Mouse (Mus musculus) gastrocnemius, adult 2 months (tissue): Measurements from ENCODE around the gene Gm17018. TPM values are rescaled to one million over a fixed set of nuclear protein-coding genes. Genes with fewer than 3 reads are reported as not detected.

Experiments used
- DNase-seq: peaks from one replicate; pipeline ENCODE4 v3.0.0; 2022
- H3K27ac ChIP-seq: fragments of 200-600 bp; 2 replicates; pipeline ENCODE4 v1.8.1; 2022; ENCODE audit warnings: mild to moderate bottlenecking
- H3K4me3 ChIP-seq: fragments of 200-600 bp; 2 replicates; pipeline ENCODE4 v1.8.1; 2022; ENCODE audit warnings: mild to moderate bottlenecking, moderate library complexity
- CTCF ChIP-seq: fragments of 200-600 bp; IDR thresholded peaks from 2 replicates; pipeline ENCODE4 v1.8.1; 2022; ENCODE audit warnings: antibody characterized with exemption, mild to moderate bottlenecking, moderate library complexity
- intact Hi-C: fragments of 180-260 bp; cut with DNase I; formaldehyde crosslinking; loops from one replicate; pipeline ENCODE4 v1.15.1; 2025
- total RNA-seq, 2 experiments: library from RNA; stranded (reverse); gene quantifications; 2 replicates each; pipeline ENCODE4 v1.2.3; 2021

Gene Gm17018
- total RNA-seq, 2 experiments from 2014 or later, result 19.5 to 19.6 TPM

DNA sequence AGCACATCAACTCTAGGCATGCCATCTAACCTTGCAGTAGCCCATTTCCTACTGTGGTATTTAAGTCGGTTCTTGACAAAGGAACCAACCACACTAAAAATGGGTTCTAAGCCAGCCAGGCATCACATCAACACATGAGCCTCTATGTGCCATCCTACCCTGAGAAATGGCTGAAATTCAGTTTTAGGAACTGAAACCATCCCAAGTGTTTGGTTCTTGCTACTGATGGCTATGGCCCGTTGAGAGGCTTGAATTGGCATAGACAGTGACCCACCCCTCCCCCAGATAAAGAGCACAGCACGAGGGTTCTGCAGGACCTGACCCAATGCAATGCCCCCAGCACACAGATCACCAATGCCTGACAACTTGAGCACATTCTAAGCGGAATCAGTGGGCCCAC is 63.3 kb downstream of the Gm17018 start:
- no peak overlapping the region for H3K4me3 ChIP-seq
- no peak for DNase-seq
- intact Hi-C loops, result no loop called here
- TF ChIP-seq CTCF, result no peak
- no peak overlapping the region for H3K27ac ChIP-seq

DNA sequence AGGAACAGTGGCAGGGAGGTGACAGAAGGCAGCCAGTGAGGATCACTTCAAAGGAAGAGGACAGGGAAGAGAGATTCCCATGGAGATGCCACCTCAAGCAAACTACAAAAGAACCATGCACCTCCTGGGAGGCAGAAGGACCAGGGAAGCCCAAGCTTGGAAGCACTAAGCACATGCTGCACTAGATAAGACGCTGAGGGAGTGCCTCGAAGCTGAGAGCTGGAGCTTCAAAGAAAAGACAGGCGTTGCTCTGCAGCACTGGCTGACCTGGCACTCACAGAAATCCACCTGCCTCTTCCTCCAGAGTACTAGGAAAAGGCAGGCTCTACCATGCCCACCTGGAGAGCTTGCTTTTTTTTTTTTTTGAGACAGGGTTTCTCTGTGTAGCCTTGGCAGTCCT is 66.6 kb downstream of the Gm17018 start:
- no peak for DNase-seq
- no peak overlapping the region for H3K4me3 ChIP-seq
- TF ChIP-seq CTCF, result no peak
- H3K27ac ChIP-seq, result no peak overlapping the region
- intact Hi-C loops, result no loop called here

DNA sequence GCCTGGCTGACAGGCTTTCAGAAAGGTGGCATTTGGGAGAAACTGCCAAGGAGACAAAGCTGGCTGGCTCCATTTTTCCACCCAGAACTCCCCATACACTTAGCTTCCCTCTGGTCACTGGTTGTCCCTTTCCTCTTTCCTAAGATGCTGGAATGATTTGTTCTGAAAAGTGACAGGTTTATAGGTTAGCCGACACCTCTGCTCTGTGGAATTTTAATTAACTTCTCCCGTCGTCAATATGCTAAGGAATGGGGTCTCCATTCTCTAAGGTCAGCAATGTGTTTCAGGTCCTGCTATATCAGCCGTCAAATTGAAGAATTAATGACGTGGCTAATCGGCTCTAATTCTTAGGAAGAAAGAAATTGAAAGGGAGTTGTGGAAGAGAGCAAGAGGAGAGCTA is 68.2 kb downstream of the Gm17018 start:
- no peak overlapping the region for H3K4me3 ChIP-seq
- H3K27ac ChIP-seq, result no peak overlapping the region
- no peak for DNase-seq
- TF ChIP-seq CTCF, result no peak
- intact Hi-C loops, result no loop called here

GRCm38 (mm10) chr19:45629219-45629618 is 68.8 kb downstream of the Gm17018 start:
- Histone ChIP-seq H3K4me3 (no peak overlapping the region), H3K27ac (no peak overlapping the region)
- intact Hi-C loops, result no loop called here
- TF ChIP-seq CTCF, result peak; percentile 39
- DNase-seq, result no peak

Other genes with a start within 250 kb of the Gm17018 start
- gene Btrc, start 196.9 kb upstream of the Gm17018 start, total RNA-seq, result 10 to 100 TPM; 20.5 to 22.0 TPM
- gene Poll, start 84 bp upstream of the Gm17018 start, total RNA-seq, result 10 to 100 TPM; 13.5 to 16.0 TPM
- gene Fbxw4, start 99.7 kb downstream of the Gm17018 start, total RNA-seq, result 10 to 100 TPM; 29.0 to 30.8 TPM
- not detected for gene Fgf8, start 182.3 kb downstream of the Gm17018 start, total RNA-seq
- gene Npm3, start 189.0 kb downstream of the Gm17018 start, total RNA-seq, result 10 to 100 TPM; 11.0 to 13.3 TPM
- gene Mgea5, start 223.2 kb downstream of the Gm17018 start, total RNA-seq, result 10 to 100 TPM; 35.2 to 41.8 TPM